Mouse (Mus musculus) G1E (cell line): ENCODE results near the gene Mtcl1. TPM values are rescaled to one million over a fixed set of nuclear protein-coding genes. Genes with fewer than 3 reads are reported as not detected.

Experiments used
- ATAC-seq: 2 replicates; pipeline ENCODE4 v1.8.0; 2016; ENCODE audit warnings: mild to moderate bottlenecking; ENCODE audit not compliant: insufficient number of reproducible peaks, poor library complexity, low FRiP score, severe bottlenecking; ENCODE audit errors: extremely low read depth
- DNase-seq: peaks from one replicate; pipeline ENCODE4 v3.0.0; 2012; ENCODE audit warnings: low spot score
- H3K27me3 ChIP-seq: 2 replicates; pipeline ENCODE4 v1.6.1; 2012; ENCODE audit warnings: mild to moderate bottlenecking, low read length, inconsistent platforms; ENCODE audit not compliant: insufficient read depth
- H3K36me3 ChIP-seq: replicated peaks from 2 replicates; pipeline ENCODE3; 2012; ENCODE audit warnings: mild to moderate bottlenecking, inconsistent platforms
- H3K4me1 ChIP-seq: 2 replicates; pipeline ENCODE4 v1.6.1; 2012; ENCODE audit warnings: low read depth, low read length, inconsistent platforms, mixed read lengths; ENCODE audit not compliant: insufficient read depth
- H3K4me3 ChIP-seq: 2 replicates; pipeline ENCODE4 v1.5.1; 2012; ENCODE audit warnings: low read depth, mild to moderate bottlenecking, inconsistent platforms, low read length, moderate library complexity, mixed read lengths
- H3K9me3 ChIP-seq: replicated peaks from 2 replicates; pipeline ENCODE4 v1.6.1; 2012; ENCODE audit warnings: inconsistent platforms
- CTCF ChIP-seq: IDR thresholded peaks from 2 replicates; pipeline ENCODE4 v1.5.1; 2012; ENCODE audit warnings: low read depth, low read length, inconsistent platforms, mixed read lengths
- GATA1 ChIP-seq: IDR thresholded peaks from 2 replicates; pipeline ENCODE4 v1.6.1; 2012; ENCODE audit warnings: borderline replicate concordance, low read length, inconsistent platforms, mixed read lengths
- GATA2 ChIP-seq: IDR thresholded peaks from 2 replicates; pipeline ENCODE4 v1.6.1; 2012; ENCODE audit warnings: low read depth, low read length, inconsistent platforms, borderline replicate concordance
- POLR2AphosphoS5 ChIP-seq: IDR thresholded peaks from 2 replicates; pipeline ENCODE4 v1.6.1; 2012; ENCODE audit warnings: low read depth, low read length, inconsistent platforms; ENCODE audit not compliant: insufficient replicate concordance
- TAL1 ChIP-seq: conservative IDR thresholded peaks from 2 replicates; pipeline ENCODE4 v1.6.1; 2012; ENCODE audit warnings: low read depth, low read length, inconsistent platforms, mixed read lengths
- polyA plus RNA-seq: library from polyadenylated mRNA; stranded (reverse); fragments of >175 nt; gene quantifications from 2 replicates; pipeline ENCODE4 v1.2.3, GENCODE M21; 2012
- total RNA-seq, 2 experiments: library from RNA; stranded (forward) in 1 of 2; stranded (reverse) in 1 of 2; fragments of 200-1000 nt in 1 of 2; fragments of >200 nt in 1 of 2; fragmentation: Nextera tagmentation in 1 of 2; gene quantifications; 2 replicates each; pipeline ENCODE4 v1.2.3; 2014 to 2017

The Mtcl1 gene
- total and polyA plus RNA-seq, 3 experiments = 0.11 TPM; not detected in 2

DNA sequence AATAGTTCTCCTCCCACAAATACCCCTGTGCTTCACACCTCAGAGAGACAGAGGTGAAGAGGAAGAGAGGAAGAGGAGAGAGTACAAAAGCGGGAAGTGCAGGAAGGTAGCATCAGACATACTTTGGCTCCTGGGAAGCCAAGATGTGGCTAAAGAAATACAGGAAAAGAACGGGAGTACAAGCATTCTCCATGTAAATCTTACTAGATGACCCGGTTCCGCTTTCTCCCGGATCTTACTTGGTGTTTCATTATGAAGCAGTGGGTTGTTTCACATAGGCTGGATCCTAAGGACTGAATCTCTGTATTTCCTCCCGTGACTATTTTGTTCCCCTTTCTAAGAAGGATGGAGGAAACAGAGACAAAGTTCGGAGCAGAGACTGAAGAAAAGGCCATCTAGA lies 43.9 kb downstream of the Mtcl1 start:
- no peaks in the 10 kb centered on the region for H3K27me3 ChIP-seq
- H3K36me3 ChIP-seq = no peaks in the 10 kb centered on the region
- ATAC-seq (no peak), DNase-seq (no peak)
- no peak for TF ChIP-seq POLR2AphosphoS5
- TF ChIP-seq GATA1 = no peak
- no peak for TF ChIP-seq CTCF
- TF ChIP-seq TAL1 = no peak
- no peak for TF ChIP-seq GATA2
- no peaks in the 10 kb centered on the region for H3K4me1 ChIP-seq
- no peak overlapping the region for H3K4me3 ChIP-seq
- H3K9me3 ChIP-seq = peaks cover 64% of the 10 kb centered on the region

DNA sequence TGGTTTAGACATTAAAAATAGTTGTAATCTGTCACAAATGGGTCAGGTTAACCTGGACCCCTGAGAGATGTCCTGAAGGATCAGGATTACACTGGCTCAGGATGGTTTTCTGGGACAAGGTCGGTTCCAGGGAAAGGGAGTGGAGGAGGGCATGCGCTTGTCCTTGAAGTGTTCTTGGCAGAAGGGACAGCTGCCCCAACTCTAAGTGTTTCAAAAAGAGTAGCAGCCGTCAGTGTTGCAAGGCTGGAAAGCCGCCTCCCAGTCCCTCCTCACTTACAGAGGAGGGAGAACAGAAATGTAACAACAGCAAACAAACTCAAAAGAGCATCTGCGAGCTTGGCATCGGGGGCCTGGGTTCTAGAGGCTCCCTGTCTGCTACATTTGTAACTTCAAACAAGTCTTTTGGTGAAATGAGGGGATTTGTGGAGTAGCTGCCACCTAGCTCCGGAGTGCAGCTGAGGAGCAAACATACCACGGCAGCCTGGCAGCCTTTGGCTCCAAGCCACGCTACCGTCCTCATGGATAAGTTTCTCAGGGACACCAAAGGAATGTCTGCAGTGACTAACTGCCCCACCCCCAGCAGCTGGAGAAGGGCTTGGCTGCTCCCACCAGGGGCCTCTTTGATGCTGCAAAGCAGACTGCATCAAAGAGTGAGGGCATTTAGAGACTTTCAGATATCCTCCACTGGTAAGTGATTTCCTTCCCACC lies 44.5 kb downstream of the Mtcl1 start:
- Histone ChIP-seq H3K4me1 (no peaks in the 10 kb centered on the region), H3K36me3 (no peaks in the 10 kb centered on the region), H3K9me3 (peaks cover 64% of the 10 kb centered on the region), H3K4me3 (no peak overlapping the region), H3K27me3 (no peaks in the 10 kb centered on the region)
- TF ChIP-seq TAL1 (no peak), GATA2 (no peak), GATA1 (no peak), CTCF (no peak), POLR2AphosphoS5 (no peak)
- DNase-seq (no peak), ATAC-seq (no peak)

DNA sequence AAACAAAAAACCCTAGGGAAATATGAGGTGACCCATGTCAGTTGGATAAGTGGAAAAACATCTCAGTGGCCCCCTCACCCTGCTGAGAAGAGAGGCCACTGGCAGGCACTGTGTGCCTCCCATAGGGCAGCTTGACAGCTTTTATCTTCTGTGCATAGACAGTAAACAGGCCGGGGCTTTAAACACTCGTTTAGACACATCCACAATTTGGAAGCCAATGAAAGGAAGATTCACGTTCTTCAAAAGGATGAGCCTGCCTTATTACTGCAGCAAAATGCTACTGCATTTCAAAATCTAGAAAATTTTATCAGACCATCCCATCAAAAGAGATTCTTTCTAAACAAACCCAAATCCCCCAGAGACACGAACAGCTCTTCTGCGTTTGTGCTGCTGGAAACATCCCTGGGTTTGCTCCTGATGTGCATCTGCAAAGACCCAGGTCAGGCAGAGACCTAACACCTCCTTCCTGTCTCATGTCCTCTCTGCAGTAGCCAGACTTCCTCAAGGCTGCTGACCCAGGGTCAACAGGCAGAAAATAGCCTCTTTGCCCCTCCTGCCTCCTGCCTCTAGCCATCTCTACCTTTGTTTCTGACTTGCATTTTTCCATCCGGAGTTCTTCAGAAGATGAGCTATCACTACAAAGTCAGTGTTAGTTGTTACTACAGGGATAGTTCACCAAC lies 46.6 kb downstream of the Mtcl1 start:
- Histone ChIP-seq H3K4me1 (no peaks in the 10 kb centered on the region), H3K27me3 (no peaks in the 10 kb centered on the region), H3K9me3 (peaks cover 58% of the 10 kb centered on the region), H3K36me3 (no peaks in the 10 kb centered on the region), H3K4me3 (no peak overlapping the region)
- DNase-seq (no peak), ATAC-seq (no peak)
- TF ChIP-seq TAL1 (no peak), POLR2AphosphoS5 (no peak), GATA1 (no peak), CTCF (no peak), GATA2 (no peak)

DNA sequence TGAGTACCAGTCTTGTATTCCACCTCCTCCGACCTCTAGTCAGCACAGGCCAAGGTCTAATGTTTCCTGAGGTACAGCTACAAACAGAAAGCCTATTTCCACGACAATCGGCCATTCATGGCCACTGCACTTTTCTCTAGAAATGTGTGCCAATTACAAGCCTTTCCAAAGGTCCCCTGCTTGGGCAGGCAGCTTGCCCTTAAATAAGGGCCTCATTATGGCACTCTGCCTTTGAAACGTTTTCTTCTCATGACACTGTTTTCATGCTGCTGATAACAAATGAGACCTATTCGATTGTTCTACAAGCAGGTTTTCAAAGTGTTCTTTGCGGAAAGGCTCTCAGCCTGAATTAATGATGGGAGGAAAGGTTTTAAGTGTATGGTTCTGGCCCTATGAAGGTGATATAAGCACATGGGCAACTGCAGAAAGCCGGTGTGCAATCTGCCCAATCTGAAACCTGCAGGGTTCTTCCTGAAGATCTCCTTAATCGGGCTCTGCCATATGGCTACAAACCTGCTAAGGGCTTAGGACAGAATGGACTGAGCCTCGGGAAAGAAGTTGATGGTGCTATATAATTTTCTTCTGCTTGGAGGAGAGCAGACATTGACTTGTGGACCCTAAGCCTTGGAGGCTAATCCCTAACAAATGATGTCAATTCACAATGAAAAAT lies 47.8 kb downstream of the Mtcl1 start:
- no peak overlapping the region for H3K4me3 ChIP-seq
- DNase-seq = no peak
- ATAC-seq = no peak
- H3K36me3 ChIP-seq = no peaks in the 10 kb centered on the region
- H3K9me3 ChIP-seq = peaks cover 62% of the 10 kb centered on the region
- no peaks in the 10 kb centered on the region for H3K27me3 ChIP-seq
- TF ChIP-seq CTCF (no peak), POLR2AphosphoS5 (no peak), TAL1 (no peak), GATA2 (no peak), GATA1 (no peak)
- no peaks in the 10 kb centered on the region for H3K4me1 ChIP-seq

DNA sequence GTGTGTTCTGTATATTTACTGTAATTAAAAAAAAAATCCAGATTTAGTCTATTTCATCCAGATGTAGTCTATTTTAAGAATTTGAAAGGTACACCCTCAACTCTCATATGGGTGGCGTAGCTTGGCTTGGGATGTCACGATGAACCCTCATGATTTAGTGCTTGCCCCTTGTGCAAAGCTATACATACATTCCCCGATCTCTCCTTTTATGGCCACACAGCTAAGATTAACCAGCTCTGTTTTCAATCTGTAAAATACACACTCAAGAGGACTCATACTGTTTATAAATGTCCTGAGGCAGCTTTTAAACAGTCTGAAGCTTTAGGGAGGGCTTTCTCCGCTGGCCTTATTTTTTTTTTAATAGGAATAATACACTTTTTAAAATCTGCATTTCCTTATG lies 49.8 kb downstream of the Mtcl1 start:
- H3K9me3 ChIP-seq = peaks cover 60% of the 10 kb centered on the region
- H3K4me3 ChIP-seq = no peak overlapping the region
- H3K36me3 ChIP-seq = no peaks in the 10 kb centered on the region
- no peaks in the 10 kb centered on the region for H3K27me3 ChIP-seq
- ATAC-seq (no peak), DNase-seq (no peak)
- TF ChIP-seq GATA2 (no peak), GATA1 (no peak), CTCF (no peak), POLR2AphosphoS5 (no peak), TAL1 (no peak)
- no peaks in the 10 kb centered on the region for H3K4me1 ChIP-seq

DNA sequence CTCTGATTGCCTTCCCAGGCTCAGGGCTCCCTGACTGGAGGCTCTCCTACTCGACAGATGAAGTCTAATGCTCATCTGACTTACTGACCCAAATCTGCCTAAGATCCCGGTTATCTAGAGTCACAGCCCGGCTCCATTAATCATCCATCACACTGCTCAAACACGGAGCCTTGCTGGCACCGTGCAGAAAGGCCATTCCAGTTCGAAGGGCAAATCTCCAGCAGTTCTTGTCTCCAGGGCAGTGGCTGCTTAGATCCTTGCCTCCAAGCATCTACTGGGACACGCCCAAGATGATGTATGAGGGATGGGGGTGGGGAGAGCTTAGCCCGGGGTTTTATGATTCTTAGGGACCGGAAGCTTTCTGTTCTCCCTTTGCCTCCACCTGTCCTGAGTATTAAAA lies 55.0 kb downstream of the Mtcl1 start:
- H3K27me3 ChIP-seq = no peaks in the 10 kb centered on the region

More for the DNA sequence above, 55.0 kb downstream of the Mtcl1 start:
- no peak for TF ChIP-seq GATA2
- TF ChIP-seq POLR2AphosphoS5 = no peak
- no peak for TF ChIP-seq GATA1
- no peak for TF ChIP-seq CTCF
- TF ChIP-seq TAL1 = no peak
- ATAC-seq = no peak
- Histone ChIP-seq H3K9me3 (peaks cover 59% of the 10 kb centered on the region), H3K36me3 (no peaks in the 10 kb centered on the region), H3K4me1 (no peaks in the 10 kb centered on the region), H3K4me3 (no peak overlapping the region)
- no peak for DNase-seq
